Mouse (Mus musculus) embryonic fibroblast, embryonic 13.5 days (primary cell): ENCODE results near the gene Lrrc3b.

Experiments
- CTCF ChIP-seq: IDR thresholded peaks from 2 replicates; pipeline ENCODE4 v1.5.1; 2011; ENCODE audit warnings: mild to moderate bottlenecking, control low read depth, low read length, moderate library complexity, borderline replicate concordance; ENCODE audit not compliant: insufficient read depth
- POLR2A ChIP-seq: IDR thresholded peaks from 2 replicates; pipeline ENCODE4 v1.6.1; 2011; ENCODE audit warnings: low read depth, mild to moderate bottlenecking, control low read depth, low read length, moderate library complexity

- TF ChIP-seq CTCF: no peak
- TF ChIP-seq POLR2A: no peak
Observed at GRCm38 (mm10) chr14:15436586-15436985, 2.2 kb downstream of the Lrrc3b start.
